ENCODE assay signal across 19 mouse cellular contexts in the genomic region with DNA sequence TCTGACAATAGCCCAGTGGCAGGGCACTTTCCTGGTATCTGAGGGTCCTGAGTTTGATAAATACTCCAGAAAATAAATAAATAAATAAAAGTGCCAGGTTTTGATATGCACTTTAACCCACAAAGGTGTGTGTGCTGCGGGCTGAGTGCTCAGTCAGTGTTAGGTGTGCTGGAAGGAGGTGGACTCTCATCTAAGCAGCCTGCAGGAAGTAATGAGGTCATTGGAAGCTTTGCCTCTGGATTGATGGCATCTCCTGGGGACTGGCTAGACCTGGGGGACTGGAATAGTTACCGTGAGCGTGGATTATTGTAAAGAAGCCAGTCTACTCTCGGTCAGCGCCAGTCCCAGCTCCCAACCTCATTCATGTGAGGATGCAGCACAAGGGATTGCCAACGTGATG. TPM values are rescaled to one million over a fixed set of nuclear protein-coding genes. Genes with fewer than 3 reads are reported as not detected.
DNase-seq lines count a peak whose midpoint lies in the region; ATAC-seq and TF ChIP-seq lines count a peak whose summit lies in the region.
"Had no signal": no experiment of that assay in that cellular context is flagged by ENCODE, and none has a peak within 500 bp of the region (broad histone marks: within the 10 kb centered on the region; RNA-seq: fewer than 3 reads in every experiment).

No protein-coding gene starts in this region.

- H3K4me3 ChIP-seq in hindbrain, embryonic 11.5 days (ENCODE audit: low read depth, low read length), result no peak overlapping the region
- H3K4me3 ChIP-seq in hindbrain, postnatal 0 days (ENCODE audit: low read length), result no peak overlapping the region
- no peak overlapping the region for H3K4me3 ChIP-seq in liver, adult 2 months (ENCODE audit: insufficient read depth, low read depth, low read length)
- no peak overlapping the region for H3K4me3 ChIP-seq in liver, postnatal 0 days (ENCODE audit: low read depth, low read length)
- H3K4me3 ChIP-seq in midbrain, embryonic 15.5 days, result no peak overlapping the region
- H3K4me3 ChIP-seq in midbrain, postnatal 0 days (ENCODE audit: low read depth, low read length), result no peak overlapping the region
- no peak overlapping the region for H3K4me3 ChIP-seq in stomach, embryonic 15.5 days (replicated peaks)
- H3K4me3 ChIP-seq: forebrain, embryonic 13.5 days had no signal

- TF ChIP-seq CTCF in hindbrain, postnatal 0 days (IDR thresholded peaks at IDR 0.05; ENCODE audit: low read depth), result no peak
- no peak for TF ChIP-seq CTCF in liver, adult 2 months (IDR thresholded peaks at IDR 0.05; ENCODE audit: low read depth, low read length)
- TF ChIP-seq CTCF in liver, postnatal 0 days (IDR thresholded peaks at IDR 0.05; ENCODE audit: low read depth), result no peak
- TF ChIP-seq CTCF in midbrain, postnatal 0 days (IDR thresholded peaks at IDR 0.05), result no peak

- TF ChIP-seq POLR2A in liver, adult 2 months (IDR thresholded peaks at IDR 0.05; ENCODE audit: extremely low read depth, insufficient read depth, low read length), result no peak

- DNase-seq in hindbrain, embryonic 11.5 days (ENCODE audit: low spot score), result no peak
- DNase-seq in hindbrain, postnatal 0 days (ENCODE audit: low spot score), result no peak
- peak; percentile 49 for DNase-seq in liver, adult 2 months (ENCODE audit: extremely low read depth, low read depth, low spot score)
- no peak for DNase-seq in liver, postnatal 0 days
- no peak for DNase-seq in midbrain, postnatal 0 days (ENCODE audit: low spot score)
- no peak for DNase-seq in thymus, postnatal 14 days
- DNase-seq: adrenal gland, adult 2 months; cerebellum, postnatal 14 days; embryo, embryonic 11 days; gastrocnemius, postnatal 25 days; heart, postnatal 10 days; layer of hippocampus, postnatal 36 days; right cerebral cortex, adult 18-20 months; thymus, adult 2 months had no signal

- H3K9ac ChIP-seq in hindbrain, embryonic 11.5 days (ENCODE audit: low read depth, low read length), result no peak overlapping the region
- H3K9ac ChIP-seq in hindbrain, postnatal 0 days (replicated peaks; ENCODE audit: low read length), result no peak overlapping the region
- no peak overlapping the region for H3K9ac ChIP-seq in liver, adult 2 months (ENCODE audit: low read depth, low read length)
- no peak overlapping the region for H3K9ac ChIP-seq in liver, postnatal 0 days (replicated peaks)
- no peak overlapping the region for H3K9ac ChIP-seq in midbrain, embryonic 15.5 days
- H3K9ac ChIP-seq in midbrain, postnatal 0 days (replicated peaks; ENCODE audit: low read length, poor library complexity, severe bottlenecking), result no peak overlapping the region
- H3K9ac ChIP-seq in stomach, embryonic 15.5 days, result no peak overlapping the region
- H3K9ac ChIP-seq: forebrain, embryonic 13.5 days; liver, embryonic 14.5 days had no signal

- ATAC-seq in hindbrain, embryonic 11.5 days (ENCODE audit: low FRiP score), result peak; percentile 40; the same call in 1 of the 2 replicates
- no peak for ATAC-seq in hindbrain, postnatal 0 days
- ATAC-seq in liver, postnatal 0 days, result no peak
- 0 out of 2 replicates have a peak, but pooled peaks have one; percentile 37 for ATAC-seq in midbrain, embryonic 15.5 days (replicated peaks)
- ATAC-seq in midbrain, postnatal 0 days (ENCODE audit: low FRiP score), result no peak
- peak; percentile 53; the same call in 1 of the 2 replicates for ATAC-seq in stomach, embryonic 15.5 days (ENCODE audit: insufficient read depth, low FRiP score, low read depth)
- ATAC-seq: forebrain, embryonic 13.5 days had no signal

- no peaks in the 10 kb centered on the region for H3K9me3 ChIP-seq in hindbrain, embryonic 11.5 days (ENCODE audit: control insufficient read depth, low read length)
- H3K9me3 ChIP-seq in hindbrain, postnatal 0 days (ENCODE audit: low read length), result no peaks in the 10 kb centered on the region
- H3K9me3 ChIP-seq in liver, postnatal 0 days (ENCODE audit: low read length), result no peaks in the 10 kb centered on the region
- no peaks in the 10 kb centered on the region for H3K9me3 ChIP-seq in midbrain, embryonic 15.5 days
- H3K9me3 ChIP-seq in midbrain, postnatal 0 days (ENCODE audit: low read length), result no peaks in the 10 kb centered on the region
- no peaks in the 10 kb centered on the region for H3K9me3 ChIP-seq in stomach, embryonic 15.5 days
- H3K9me3 ChIP-seq: forebrain, embryonic 13.5 days had no signal

- no peaks in the 10 kb centered on the region for H3K4me1 ChIP-seq in hindbrain, embryonic 11.5 days (replicated peaks; ENCODE audit: control insufficient read depth, insufficient read depth, low read length)
- H3K4me1 ChIP-seq in hindbrain, postnatal 0 days (ENCODE audit: insufficient read depth, low read length), result no peaks in the 10 kb centered on the region
- no peaks in the 10 kb centered on the region for H3K4me1 ChIP-seq in liver, adult 2 months (ENCODE audit: control insufficient read depth, insufficient read depth, low read length)
- H3K4me1 ChIP-seq in liver, postnatal 0 days (ENCODE audit: insufficient read depth), result no peaks in the 10 kb centered on the region
- H3K4me1 ChIP-seq in midbrain, embryonic 15.5 days, result no peaks in the 10 kb centered on the region
- no peaks in the 10 kb centered on the region for H3K4me1 ChIP-seq in midbrain, postnatal 0 days (ENCODE audit: insufficient read depth, low read length)
- H3K4me1 ChIP-seq in stomach, embryonic 15.5 days, result no peaks in the 10 kb centered on the region
- H3K4me1 ChIP-seq: forebrain, embryonic 13.5 days had no signal

- 72% methylated on average over 6 of the region's 6 CpGs for WGBS in hindbrain, embryonic 11.5 days
- 56% methylated on average over 6 of the region's 6 CpGs for WGBS in hindbrain, postnatal 0 days
- WGBS in liver, adult 2 months, result 69% methylated on average over 6 of the region's 6 CpGs
- WGBS in liver, postnatal 0 days (ENCODE audit: insufficient replicate concordance), result 63% methylated on average over 6 of the region's 6 CpGs
- WGBS in midbrain, embryonic 15.5 days, result 56% methylated on average over 6 of the region's 6 CpGs
- 46% methylated on average over 6 of the region's 6 CpGs for WGBS in midbrain, postnatal 0 days
- WGBS in stomach, embryonic 15.5 days, result 48% methylated on average over 6 of the region's 6 CpGs

- no peak overlapping the region for H3K4me2 ChIP-seq in hindbrain, embryonic 11.5 days (replicated peaks; ENCODE audit: low read depth, low read length)
- H3K4me2 ChIP-seq in hindbrain, postnatal 0 days (ENCODE audit: low read depth, low read length), result no peak overlapping the region
- no peak overlapping the region for H3K4me2 ChIP-seq in liver, postnatal 0 days (ENCODE audit: low read depth, low read length)
- H3K4me2 ChIP-seq in midbrain, embryonic 15.5 days, result no peak overlapping the region
- H3K4me2 ChIP-seq in midbrain, postnatal 0 days (ENCODE audit: low read depth, low read length, poor library complexity, severe bottlenecking), result no peak overlapping the region
- H3K4me2 ChIP-seq in stomach, embryonic 15.5 days, result no peak overlapping the region
- H3K4me2 ChIP-seq: forebrain, embryonic 13.5 days had no signal

- no peak for TF ChIP-seq EP300 in liver, postnatal 0 days (IDR thresholded peaks at IDR 0.05; ENCODE audit: low read depth)

- H3K36me3 ChIP-seq in hindbrain, embryonic 11.5 days (ENCODE audit: control insufficient read depth, insufficient read depth, low read length), result no peaks in the 10 kb centered on the region
- no peaks in the 10 kb centered on the region for H3K36me3 ChIP-seq in hindbrain, postnatal 0 days (ENCODE audit: insufficient read depth, low read length)
- no peaks in the 10 kb centered on the region for H3K36me3 ChIP-seq in liver, adult 2 months (ENCODE audit: control insufficient read depth, insufficient read depth, low read length)
- H3K36me3 ChIP-seq in liver, postnatal 0 days (replicated peaks; ENCODE audit: insufficient read depth, low read length), result no peaks in the 10 kb centered on the region
- no peaks in the 10 kb centered on the region for H3K36me3 ChIP-seq in midbrain, embryonic 15.5 days (replicated peaks)
- H3K36me3 ChIP-seq in midbrain, postnatal 0 days (ENCODE audit: insufficient read depth, low read length), result no peaks in the 10 kb centered on the region
- no peaks in the 10 kb centered on the region for H3K36me3 ChIP-seq in stomach, embryonic 15.5 days

- H3K27me3 ChIP-seq in hindbrain, embryonic 11.5 days (ENCODE audit: control insufficient read depth, insufficient read depth, low read length), result no peaks in the 10 kb centered on the region
- no peaks in the 10 kb centered on the region for H3K27me3 ChIP-seq in hindbrain, postnatal 0 days (ENCODE audit: insufficient read depth, low read length)
- H3K27me3 ChIP-seq in liver, adult 2 months (ENCODE audit: control insufficient read depth, insufficient read depth, low read length), result no peaks in the 10 kb centered on the region
- no peaks in the 10 kb centered on the region for H3K27me3 ChIP-seq in liver, postnatal 0 days (ENCODE audit: insufficient read depth, low read length)
- no peaks in the 10 kb centered on the region for H3K27me3 ChIP-seq in midbrain, embryonic 15.5 days (replicated peaks)
- H3K27me3 ChIP-seq in midbrain, postnatal 0 days (ENCODE audit: insufficient read depth, low read length), result no peaks in the 10 kb centered on the region
- no peaks in the 10 kb centered on the region for H3K27me3 ChIP-seq in stomach, embryonic 15.5 days (replicated peaks)
- H3K27me3 ChIP-seq: CH12.LX; forebrain, embryonic 13.5 days had no signal

- H3K79me2 ChIP-seq in liver, adult 2 months (ENCODE audit: control insufficient read depth, insufficient read depth, low read length), result no peaks in the 10 kb centered on the region

- H3K27ac ChIP-seq in hindbrain, embryonic 11.5 days (ENCODE audit: low read depth, low read length), result no peak overlapping the region
- no peak overlapping the region for H3K27ac ChIP-seq in hindbrain, postnatal 0 days
- H3K27ac ChIP-seq in liver, adult 2 months (replicated peaks; ENCODE audit: insufficient read depth, low read depth, low read length), result no peak overlapping the region
- H3K27ac ChIP-seq in liver, postnatal 0 days (ENCODE audit: low read depth), result no peak overlapping the region
- 0 out of 2 replicates have a peak overlapping the region, but pooled peaks have one; percentile 11 for H3K27ac ChIP-seq in midbrain, embryonic 15.5 days
- H3K27ac ChIP-seq in midbrain, postnatal 0 days (ENCODE audit: low read depth, low read length), result no peak overlapping the region
- no peak overlapping the region for H3K27ac ChIP-seq in stomach, embryonic 15.5 days
- H3K27ac ChIP-seq: forebrain, embryonic 13.5 days; liver, embryonic 14.5 days had no signal

RNA-seq across cellular contexts. Expression of gene Prdm10, which starts 33.9 kb away (rescaled TPM):
- 6.9 and 7.5 TPM in 2 replicates for polyA plus RNA-seq in hindbrain, embryonic 11.5 days (2014; fragmentation: Nextera tagmentation; extraction: Ambion mirVana)
- 12.8 and 13.9 TPM in 2 replicates for total RNA-seq in hindbrain, postnatal 0 days (2014; rRNA removed)
- 4.2 and 4.8 TPM in 2 replicates for polyA plus RNA-seq in hindbrain, postnatal 0 days (2015; fragmentation: Nextera tagmentation; extraction: Ambion mirVana)
- total RNA-seq in liver, adult 2 months (2014; rRNA removed), result 2.7 and 3.6 TPM in 2 replicates
- polyA plus RNA-seq in liver, adult 2 months (2012; rRNA removed), result 4.5 and 4.8 TPM in 2 replicates
- 1.3 and 1.5 TPM in 2 replicates for polyA plus RNA-seq in liver, postnatal 0 days (2015; fragmentation: Nextera tagmentation; extraction: Ambion mirVana)
- polyA plus RNA-seq in midbrain, embryonic 15.5 days (2015; fragmentation: Nextera tagmentation; extraction: Ambion mirVana), result 8.9 and 9.9 TPM in 2 replicates
- 14.8 and 17.3 TPM in 2 replicates for total RNA-seq in midbrain, postnatal 0 days (2014; rRNA removed)
- 4.6 and 5.0 TPM in 2 replicates for polyA plus RNA-seq in midbrain, postnatal 0 days (2015; fragmentation: Nextera tagmentation; extraction: Ambion mirVana)
- polyA plus RNA-seq in stomach, embryonic 15.5 days (2015; fragmentation: Nextera tagmentation; extraction: Ambion mirVana), result 4.2 and 5.1 TPM in 2 replicates

RNA-seq across cellular contexts. Expression of gene Aplp2, which starts 34.8 kb away (rescaled TPM):
- polyA plus RNA-seq in hindbrain, embryonic 11.5 days (2014; fragmentation: Nextera tagmentation; extraction: Ambion mirVana), result 240 and 278 TPM in 2 replicates
- 444 and 454 TPM in 2 replicates for total RNA-seq in hindbrain, postnatal 0 days (2014; rRNA removed)
- polyA plus RNA-seq in hindbrain, postnatal 0 days (2015; fragmentation: Nextera tagmentation; extraction: Ambion mirVana), result 466 and 472 TPM in 2 replicates
- 195 and 214 TPM in 2 replicates for total RNA-seq in liver, adult 2 months (2014; rRNA removed)
- polyA plus RNA-seq in liver, adult 2 months (2012; rRNA removed), result 260 and 276 TPM in 2 replicates
- 167 and 178 TPM in 2 replicates for polyA plus RNA-seq in liver, postnatal 0 days (2015; fragmentation: Nextera tagmentation; extraction: Ambion mirVana)
- polyA plus RNA-seq in midbrain, embryonic 15.5 days (2015; fragmentation: Nextera tagmentation; extraction: Ambion mirVana), result 326 and 328 TPM in 2 replicates
- total RNA-seq in midbrain, postnatal 0 days (2014; rRNA removed), result 379 and 425 TPM in 2 replicates
- polyA plus RNA-seq in midbrain, postnatal 0 days (2015; fragmentation: Nextera tagmentation; extraction: Ambion mirVana), result 406 and 441 TPM in 2 replicates
- polyA plus RNA-seq in stomach, embryonic 15.5 days (2015; fragmentation: Nextera tagmentation; extraction: Ambion mirVana), result 279 and 284 TPM in 2 replicates

Comparison
In these comparisons a context has a peak if more than half of its experiments do, and no peak if none do; other contexts are left out.
1. ATAC-seq: peak in hindbrain, embryonic 11.5 days (single experiment), midbrain, embryonic 15.5 days (single experiment) and stomach, embryonic 15.5 days (single experiment); none in hindbrain, postnatal 0 days (single experiment), liver, postnatal 0 days (single experiment) and midbrain, postnatal 0 days (single experiment).